Mouse (Mus musculus): ENCODE results near the gene Dok7. TPM values are rescaled to one million over a fixed set of nuclear protein-coding genes. Genes with fewer than 3 reads are reported as not detected.
A peak's percentile ranks its signal among the peaks of the same experiment; 100 is the strongest.

Dok7 gene
- 8.2 and 10.4 TPM in 2 replicates for polyA plus RNA-seq (2015; fragmentation: Nextera tagmentation; extraction: Ambion mirVana)

DNA sequence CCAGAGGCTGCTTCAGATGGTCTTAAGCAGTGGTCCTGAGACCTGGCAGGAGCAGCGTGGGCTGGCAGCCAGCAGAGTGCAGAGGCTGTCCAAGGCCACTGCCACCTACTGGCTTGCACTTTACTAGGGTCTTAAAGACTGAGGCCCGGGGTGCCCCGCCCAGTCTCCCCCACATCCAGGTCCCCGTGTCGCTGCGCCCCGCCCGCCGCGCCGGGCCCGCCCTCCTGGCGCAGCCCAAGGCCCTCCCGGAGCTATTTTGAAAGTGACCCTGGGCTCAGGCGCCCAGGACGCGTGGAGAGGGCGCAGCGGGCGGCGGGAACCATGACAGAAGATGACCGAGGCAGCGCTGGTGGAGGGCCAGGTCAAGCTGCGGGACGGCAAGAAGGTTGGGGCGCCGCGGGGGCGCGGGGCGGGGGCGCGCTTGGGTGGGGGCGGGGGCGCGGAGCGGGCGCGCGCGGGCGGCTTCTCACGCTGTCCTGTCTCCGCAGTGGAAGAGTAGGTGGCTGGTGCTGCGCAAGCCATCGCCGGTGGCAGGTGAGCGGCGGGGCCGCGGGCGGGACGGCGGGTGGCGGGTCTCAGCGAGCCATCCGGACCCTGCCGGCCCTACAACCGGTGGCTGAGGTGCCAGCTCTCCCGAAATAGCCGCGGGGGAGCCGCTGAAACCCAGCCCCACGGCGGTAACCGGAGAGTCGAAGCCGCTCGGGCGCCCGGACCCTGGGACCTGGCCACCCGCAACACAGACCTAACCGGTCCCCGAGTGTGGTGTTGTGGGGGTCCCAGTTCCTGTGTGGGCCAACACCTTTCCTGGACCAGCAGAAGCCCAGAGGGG is at the start of gene Dok7:
Dok7 (plus strand) TSS at position 163 of the 829 bp plus-strand sequence.
- WGBS, result under 1% methylated on average over 58 of the region's 74 CpGs
- peak within 1 kb of the TSS; percentile 92 for H3K4me2 ChIP-seq (ENCODE audit: low read length)
- H3K27me3 ChIP-seq (ENCODE audit: control insufficient read depth, insufficient read depth, low read depth, low read length), result no peaks in the 10 kb centered on the region; the same call in 1 of the 2 replicates
- peak; percentile 83 for ATAC-seq
- H3K4me1 ChIP-seq (ENCODE audit: control insufficient read depth, insufficient read depth, low read length), result peaks cover 11% of the 10 kb centered on the region; the same call in 1 of the 2 replicates
- H3K9me3 ChIP-seq (replicated peaks; ENCODE audit: control insufficient read depth, low read length, poor library complexity, severe bottlenecking), result no peaks in the 10 kb centered on the region
- H3K27ac ChIP-seq (ENCODE audit: low read length), result peak within 1 kb of the TSS; percentile 62
- peak within 1 kb of the TSS; percentile 81 for H3K9ac ChIP-seq (ENCODE audit: low read depth, low read length)
- no peaks in the 10 kb centered on the region for H3K36me3 ChIP-seq (ENCODE audit: control insufficient read depth, insufficient read depth, low read length)
- H3K4me3 ChIP-seq (ENCODE audit: low read depth, low read length), result peak within 1 kb of the TSS; percentile 71

- no peak for ATAC-seq
- Histone ChIP-seq H3K27ac (ENCODE audit: low read length) (no peak overlapping the region), H3K9ac (ENCODE audit: low read depth, low read length) (no peak overlapping the region)
These were observed 47.4 kb upstream of the Dok7 start for GRCm38 (mm10) chr5:35009163-35009562.

GRCm38 (mm10) chr5:35010656-35011055 is 45.9 kb upstream of the Dok7 start:
- Histone ChIP-seq H3K9ac (ENCODE audit: low read depth, low read length) (no peak overlapping the region), H3K36me3 (ENCODE audit: control insufficient read depth, insufficient read depth, low read length) (no peaks in the 10 kb centered on the region), H3K27me3 (ENCODE audit: control insufficient read depth, insufficient read depth, low read depth, low read length) (no peaks in the 10 kb centered on the region), H3K4me1 (ENCODE audit: control insufficient read depth, insufficient read depth, low read length) (peaks cover 9% of the 10 kb centered on the region; the same call in 1 of the 2 replicates), H3K4me3 (ENCODE audit: low read depth, low read length) (no peak overlapping the region), H3K9me3 (replicated peaks; ENCODE audit: control insufficient read depth, low read length, poor library complexity, severe bottlenecking) (no peaks in the 10 kb centered on the region), H3K27ac (ENCODE audit: low read length) (no peak overlapping the region), H3K4me2 (ENCODE audit: low read length) (no peak overlapping the region)
- no peak for ATAC-seq
- WGBS, result 80% methylated on average over 5 of the region's 5 CpGs

More at GRCm38 (mm10) chr5:35009163-35009562, 47.4 kb upstream of the Dok7 start:
- Histone ChIP-seq H3K27me3 (ENCODE audit: control insufficient read depth, insufficient read depth, low read depth, low read length) (no peaks in the 10 kb centered on the region), H3K9me3 (replicated peaks; ENCODE audit: control insufficient read depth, low read length, poor library complexity, severe bottlenecking) (no peaks in the 10 kb centered on the region), H3K4me2 (ENCODE audit: low read length) (no peak overlapping the region), H3K4me1 (ENCODE audit: control insufficient read depth, insufficient read depth, low read length) (peaks cover 6% of the 10 kb centered on the region; the same call in 1 of the 2 replicates), H3K4me3 (ENCODE audit: low read depth, low read length) (no peak overlapping the region), H3K36me3 (ENCODE audit: control insufficient read depth, insufficient read depth, low read length) (no peaks in the 10 kb centered on the region)
- 95% methylated on average over 4 of the region's 4 CpGs for WGBS

GRCm38 (mm10) chr5:35011156-35011923 is 45.2 kb upstream of the Dok7 start:
- H3K36me3 ChIP-seq (ENCODE audit: control insufficient read depth, insufficient read depth, low read length), result no peaks in the 10 kb centered on the region
- no peaks in the 10 kb centered on the region for H3K9me3 ChIP-seq (replicated peaks; ENCODE audit: control insufficient read depth, low read length, poor library complexity, severe bottlenecking)
- ATAC-seq, result no peak
- peaks cover 9% of the 10 kb centered on the region; the same call in 1 of the 2 replicates for H3K4me1 ChIP-seq (ENCODE audit: control insufficient read depth, insufficient read depth, low read length)
- WGBS, result 88% methylated on average over 6 of the region's 6 CpGs
- no peak overlapping the region for H3K27ac ChIP-seq (ENCODE audit: low read length)
- H3K9ac ChIP-seq (ENCODE audit: low read depth, low read length), result no peak overlapping the region
- no peaks in the 10 kb centered on the region for H3K27me3 ChIP-seq (ENCODE audit: control insufficient read depth, insufficient read depth, low read depth, low read length)
- no peak overlapping the region for H3K4me2 ChIP-seq (ENCODE audit: low read length)
- H3K4me3 ChIP-seq (ENCODE audit: low read depth, low read length), result no peak overlapping the region

- Histone ChIP-seq H3K9me3 (replicated peaks; ENCODE audit: control insufficient read depth, low read length, poor library complexity, severe bottlenecking) (no peaks in the 10 kb centered on the region), H3K4me1 (ENCODE audit: control insufficient read depth, insufficient read depth, low read length) (peaks cover 9% of the 10 kb centered on the region; the same call in 1 of the 2 replicates), H3K36me3 (ENCODE audit: control insufficient read depth, insufficient read depth, low read length) (no peaks in the 10 kb centered on the region), H3K27me3 (ENCODE audit: control insufficient read depth, insufficient read depth, low read depth, low read length) (no peaks in the 10 kb centered on the region), H3K27ac (ENCODE audit: low read length) (peak overlapping the region; percentile 65), H3K4me2 (ENCODE audit: low read length) (no peak overlapping the region), H3K4me3 (ENCODE audit: low read depth, low read length) (no peak overlapping the region), H3K9ac (ENCODE audit: low read depth, low read length) (no peak overlapping the region)
- 10% methylated on average over 6 of the region's 6 CpGs for WGBS
- ATAC-seq, result peak; percentile 62
These were observed 42.5 kb upstream of the Dok7 start for GRCm38 (mm10) chr5:35014036-35014435.

DNA sequence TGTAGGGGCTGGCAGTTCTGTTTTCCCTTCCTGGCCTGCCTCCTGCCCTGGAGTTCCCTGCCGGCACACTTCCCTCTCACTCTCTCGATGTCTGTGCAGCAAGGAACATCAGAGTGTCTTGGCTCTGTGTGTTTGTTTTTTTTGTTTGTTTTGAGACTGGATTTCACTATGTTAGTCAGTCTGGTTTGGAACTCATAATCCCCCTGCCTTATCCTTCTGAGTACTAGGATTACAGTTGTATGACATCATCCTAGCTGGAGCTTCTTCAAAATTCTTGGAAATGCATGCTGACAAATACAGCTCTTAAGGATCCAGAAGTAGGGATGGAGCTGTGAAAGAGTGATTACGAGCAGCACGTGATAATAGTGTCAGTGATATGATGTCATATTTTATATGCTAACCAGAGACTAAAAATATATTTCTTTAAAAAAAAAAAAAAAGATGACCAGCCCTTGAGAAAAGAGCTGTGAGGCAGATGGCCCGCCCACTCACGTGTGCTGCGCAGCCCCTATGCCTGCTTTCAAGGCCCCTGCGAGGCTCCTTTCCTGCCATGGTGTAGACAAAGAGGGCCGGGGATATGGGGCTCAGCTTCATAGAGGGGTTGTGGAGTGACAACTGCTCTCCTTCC is 36.8 kb upstream of the Dok7 start:
- ATAC-seq, result no peak
- H3K9ac ChIP-seq (ENCODE audit: low read depth, low read length), result no peak overlapping the region
- H3K9me3 ChIP-seq (replicated peaks; ENCODE audit: control insufficient read depth, low read length, poor library complexity, severe bottlenecking), result no peaks in the 10 kb centered on the region
- 74% methylated on average over 9 of the region's 9 CpGs for WGBS
- H3K4me1 ChIP-seq (ENCODE audit: control insufficient read depth, insufficient read depth, low read length), result peaks cover 3% of the 10 kb centered on the region; the same call in 1 of the 2 replicates
- H3K27me3 ChIP-seq (ENCODE audit: control insufficient read depth, insufficient read depth, low read depth, low read length), result no peaks in the 10 kb centered on the region
- no peak overlapping the region for H3K4me2 ChIP-seq (ENCODE audit: low read length)
- H3K4me3 ChIP-seq (ENCODE audit: low read depth, low read length), result no peak overlapping the region
- 0 out of 2 replicates have a peak overlapping the region, but pooled peaks have one; percentile 7 for H3K27ac ChIP-seq (ENCODE audit: low read length)
- 0 out of 2 replicates have a peak, but pooled peaks cover 2% of the 10 kb centered on the region for H3K36me3 ChIP-seq (ENCODE audit: control insufficient read depth, insufficient read depth, low read length)

- Histone ChIP-seq H3K4me1 (ENCODE audit: control insufficient read depth, insufficient read depth, low read length) (peaks cover 3% of the 10 kb centered on the region; the same call in 1 of the 2 replicates), H3K9me3 (replicated peaks; ENCODE audit: control insufficient read depth, low read length, poor library complexity, severe bottlenecking) (no peaks in the 10 kb centered on the region), H3K36me3 (ENCODE audit: control insufficient read depth, insufficient read depth, low read length) (0 out of 2 replicates have a peak, but pooled peaks cover 2% of the 10 kb centered on the region), H3K4me2 (ENCODE audit: low read length) (no peak overlapping the region), H3K9ac (ENCODE audit: low read depth, low read length) (no peak overlapping the region), H3K4me3 (ENCODE audit: low read depth, low read length) (no peak overlapping the region), H3K27me3 (ENCODE audit: control insufficient read depth, insufficient read depth, low read depth, low read length) (no peaks in the 10 kb centered on the region), H3K27ac (ENCODE audit: low read length) (no peak overlapping the region)
- 83% methylated on average over 9 of the region's 9 CpGs for WGBS
- ATAC-seq, result no peak
These were observed 35.9 kb upstream of the Dok7 start for GRCm38 (mm10) chr5:35020410-35021241.

- ATAC-seq, result no peak
- Histone ChIP-seq H3K9ac (ENCODE audit: low read depth, low read length) (no peak overlapping the region), H3K4me1 (ENCODE audit: control insufficient read depth, insufficient read depth, low read length) (0 out of 2 replicates have a peak, but pooled peaks cover 3% of the 10 kb centered on the region), H3K4me3 (ENCODE audit: low read depth, low read length) (no peak overlapping the region), H3K27me3 (ENCODE audit: control insufficient read depth, insufficient read depth, low read depth, low read length) (no peaks in the 10 kb centered on the region), H3K9me3 (replicated peaks; ENCODE audit: control insufficient read depth, low read length, poor library complexity, severe bottlenecking) (no peaks in the 10 kb centered on the region), H3K27ac (ENCODE audit: low read length) (no peak overlapping the region), H3K4me2 (ENCODE audit: low read length) (no peak overlapping the region), H3K36me3 (ENCODE audit: control insufficient read depth, insufficient read depth, low read length) (peaks cover 30% of the 10 kb centered on the region)
- WGBS, result 26% methylated on average over 2 of the region's 2 CpGs
These were observed 31.6 kb upstream of the Dok7 start for GRCm38 (mm10) chr5:35024975-35025374.

All from midbrain, embryonic 16.5 days (tissue).